1 mouse cellular context compared by ENCODE assay signal in the genomic region with DNA sequence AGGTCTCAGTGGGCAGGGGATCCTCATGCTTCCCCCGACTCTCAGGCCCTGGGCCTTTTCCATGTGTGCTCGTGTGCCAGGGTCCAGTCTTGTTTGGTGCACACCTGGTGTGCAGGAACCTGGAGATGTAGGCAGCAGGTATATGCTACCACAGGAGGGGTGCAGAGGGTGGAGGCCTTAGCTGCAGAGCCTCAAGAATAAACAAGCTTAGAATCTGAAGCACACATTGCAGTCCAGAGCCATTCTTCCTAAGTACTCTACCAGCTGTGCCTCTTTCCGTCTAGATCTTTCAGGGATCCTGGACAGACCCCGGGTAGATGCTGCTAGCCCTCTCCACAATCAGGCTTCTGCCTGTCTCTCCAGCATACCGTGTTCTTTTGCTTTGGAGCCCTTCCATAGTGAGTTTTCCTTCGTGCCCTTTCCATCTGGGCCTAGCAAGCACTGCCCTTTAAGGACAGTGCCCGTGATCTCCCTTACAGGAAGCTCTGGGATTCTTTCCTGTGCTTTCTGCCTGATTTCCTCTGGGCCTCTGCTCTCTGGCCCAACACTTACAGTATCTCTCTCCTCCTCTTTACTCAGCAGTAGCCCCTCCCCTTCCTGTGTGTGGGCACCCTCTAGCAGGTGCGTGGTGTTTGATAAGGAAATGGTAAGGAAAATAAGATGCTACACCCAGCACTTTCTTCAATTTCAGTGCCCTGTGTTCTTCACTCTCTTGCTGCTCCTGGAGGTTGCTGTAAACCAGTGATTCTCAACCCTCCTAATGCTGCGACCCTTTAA.
TF ChIP-seq lines count a peak whose summit lies in the region.

No protein-coding gene starts in this region.

TF ChIP-seq in MEL, 35 proteins besides CTCF, POLR2A, EP300 and RAD21 (continued from another document):
- TF ChIP-seq UBTF (IDR thresholded peaks at IDR 0.05; ENCODE audit: borderline replicate concordance, insufficient read depth, low read depth, low read length) (no peak), POLR2AphosphoS2 (IDR thresholded peaks at IDR 0.05; ENCODE audit: low read length) (no peak), KAT2A (conservative IDR thresholded peaks at IDR 0.05; ENCODE audit: low read depth, low read length) (no peak), MYC (IDR thresholded peaks at IDR 0.05; ENCODE audit: low read depth, low read length) (0 out of 2 replicates have a peak, but pooled peaks have one; percentile 58), ZNF384 (IDR thresholded peaks at IDR 0.05; ENCODE audit: low read depth, low read length) (no peak), BHLHE40 (IDR thresholded peaks at IDR 0.05; ENCODE audit: borderline replicate concordance, low read depth, low read length) (peak; percentile 76; the same call in 1 of the 2 replicates)
